Mouse (Mus musculus): ENCODE measurements around the gene Sdhb.

DNA sequence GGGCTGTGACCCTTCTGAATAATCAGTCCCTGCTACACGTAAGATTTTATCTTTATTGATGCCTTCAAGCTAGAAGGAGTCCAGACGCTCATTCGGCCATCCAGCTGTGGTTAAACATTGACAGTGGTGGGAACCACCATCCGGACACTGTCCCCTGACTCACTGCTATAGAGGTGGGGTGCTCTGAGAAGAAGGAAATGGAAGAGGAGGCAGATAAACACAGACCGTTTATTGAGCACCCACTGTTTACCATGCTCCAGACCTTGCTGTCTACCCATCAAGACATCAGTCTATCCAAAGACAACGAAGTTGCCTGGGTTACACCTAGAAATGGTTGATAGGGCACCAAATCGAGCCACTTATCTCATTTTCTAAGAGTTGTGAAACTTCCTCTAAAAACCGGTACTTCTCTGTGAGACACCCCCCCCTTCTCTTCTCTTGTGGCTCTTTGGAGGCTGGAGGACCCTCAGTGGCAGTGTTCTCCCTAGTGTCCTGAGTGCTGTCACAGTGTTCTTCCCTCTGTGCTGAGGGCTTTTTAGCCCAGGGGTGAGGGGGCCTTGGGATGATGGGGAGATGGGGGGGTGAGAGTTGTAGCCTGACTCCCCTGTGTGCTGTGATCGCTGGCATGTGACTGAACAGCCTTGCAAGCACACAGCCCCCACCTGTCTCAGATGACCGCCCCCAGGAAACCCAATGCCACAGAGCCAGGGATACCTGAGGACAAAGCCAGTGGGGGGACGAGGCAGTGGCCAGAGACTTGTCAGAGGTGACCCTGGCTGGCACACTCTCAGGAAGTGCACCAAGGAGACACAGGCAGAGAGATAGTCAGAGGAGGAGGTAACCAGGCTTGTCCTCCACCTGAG, 40.8 kb upstream of the Sdhb start:
- TF ChIP-seq POLR2A (IDR thresholded peaks at IDR 0.05; ENCODE audit: insufficient read depth, low read depth, low read length) (no peak), EP300 (IDR thresholded peaks at IDR 0.05; ENCODE audit: insufficient read depth, low read depth, low read length) (no peak), CTCF (IDR thresholded peaks at IDR 0.05) (no peak)

Measured in heart, adult 2 months (tissue).